Mouse (Mus musculus) T-helper 1 cell (primary cell): Measurements from ENCODE around the gene Zfp526.

Experiments
- in situ Hi-C: fragments of 300-600 bp; cut with MboI, MseI; formaldehyde crosslinking; loops from one replicate; pipeline ENCODE4 v1.15.1; 2025; ENCODE audit warnings: high pct_unique_total_duplicates

Gene Zfp526

GRCm38 (mm10) chr7:25209161-25209622, 12.0 kb upstream of the Zfp526 start:
- in situ Hi-C loops: no loop called here

GRCm38 (mm10) chr7:25210482-25210881, 10.7 kb upstream of the Zfp526 start:
- in situ Hi-C loops: no loop called here

- in situ Hi-C loops: no loop called here
Observed at GRCm38 (mm10) chr7:25213099-25213498, 8.1 kb upstream of the Zfp526 start.

GRCm38 (mm10) chr7:25214172-25214571, 7.1 kb upstream of the Zfp526 start:
- in situ Hi-C loops: no loop called here

- in situ Hi-C loops: no loop called here
Observed at GRCm38 (mm10) chr7:25217653-25218395, 3.4 kb upstream of the Zfp526 start.

GRCm38 (mm10) chr7:25218705-25219415, 2.4 kb upstream of the Zfp526 start:
- in situ Hi-C loops: no loop called here

GRCm38 (mm10) chr7:25219416-25219750, 1.8 kb upstream of the Zfp526 start:
- in situ Hi-C loops: no loop called here

- in situ Hi-C loops: no loop called here
Observed at GRCm38 (mm10) chr7:25219756-25220456, 1.3 kb upstream of the Zfp526 start.

GRCm38 (mm10) chr7:25220457-25221101, 646 bp upstream of the Zfp526 start, which contains the start of gene Dedd2:
Dedd2 (minus strand) TSS chr7:25220615.
- in situ Hi-C loops: no loop called here

GRCm38 (mm10) chr7:25222275-25222967, 1.2 kb downstream of the Zfp526 start:
- in situ Hi-C loops: no loop called here

GRCm38 (mm10) chr7:25227523-25228300, 6.5 kb downstream of the Zfp526 start:
- in situ Hi-C loops: no loop called here

GRCm38 (mm10) chr7:25230690-25231285, 9.6 kb downstream of the Zfp526 start:
- in situ Hi-C loops: no loop called here

GRCm38 (mm10) chr7:25232101-25232648, 10.9 kb downstream of the Zfp526 start:
- in situ Hi-C loops: no loop called here

- in situ Hi-C loops: no loop called here
Observed at GRCm38 (mm10) chr7:25233061-25233460, 11.8 kb downstream of the Zfp526 start.

- in situ Hi-C loops: no loop called here
Observed at GRCm38 (mm10) chr7:25235526-25235925, 14.3 kb downstream of the Zfp526 start.

- in situ Hi-C loops: no loop called here
Observed at GRCm38 (mm10) chr7:25237249-25238014, 16.2 kb downstream of the Zfp526 start, which contains the start of gene Gsk3a. Gsk3a (minus strand) TSS chr7:25237851.

GRCm38 (mm10) chr7:25238015-25238706, 16.9 kb downstream of the Zfp526 start:
- in situ Hi-C loops: no loop called here
